Mouse (Mus musculus): ENCODE data around the gene Cd200r1. TPM values are rescaled to one million over a fixed set of nuclear protein-coding genes. Genes with fewer than 3 reads are reported as not detected.

The Cd200r1 gene
- total RNA-seq, 2 experiments from 2014 or later, result 0.21 to 0.40 TPM

Other genes starting within 250 kb of the Cd200r1 start
- 1 to 10 TPM; 3.5 to 4.8 TPM for gene Boc, start 206.8 kb upstream of the Cd200r1 start, total RNA-seq (2021)
- gene Nepro, start 41.4 kb upstream of the Cd200r1 start, total RNA-seq (2021), result 1 to 10 TPM; 3.6 to 4.5 TPM
- gene Gtpbp8, start 19.4 kb upstream of the Cd200r1 start, total RNA-seq (2021), result 10 to 100 TPM in 1 of 2 experiments, 1 to 10 TPM in 1; 9.1 to 11.1 TPM
- not detected for gene Cd200r4, start 46.0 kb downstream of the Cd200r1 start, total RNA-seq (2021)
- gene Cd200r2, start 101.4 kb downstream of the Cd200r1 start, total RNA-seq (2021), result not detected
- gene Cd200r3, start 177.9 kb downstream of the Cd200r1 start, total RNA-seq (2021), result not detected